Mouse (Mus musculus): Measurements from ENCODE around the gene Naga.

- TF ChIP-seq CTCF (IDR thresholded peaks at IDR 0.05; ENCODE audit: insufficient read depth, low read length) (no peak), POLR2A (IDR thresholded peaks at IDR 0.05; ENCODE audit: borderline replicate concordance, extremely low read depth, low read depth, low read length) (no peak)
Measured at GRCm38 (mm10) chr15:82351480-82351879, 12.8 kb upstream of the Naga start.
